In genomic region chr7:19543584-19543983, GRCm38 (mm10) we compare ENCODE assay signal across 10 mouse cellular contexts. TPM values are rescaled to one million over a fixed set of nuclear protein-coding genes. Genes with fewer than 3 reads are reported as not detected.
DNase-seq lines count a peak whose midpoint lies in the region; ATAC-seq and TF ChIP-seq lines count a peak whose summit lies in the region.
"Had no signal": no experiment of that assay in that cellular context is flagged by ENCODE, and none has a peak within 500 bp of the region (broad histone marks: within the 10 kb centered on the region; RNA-seq: fewer than 3 reads in every experiment).

No protein-coding gene starts in this region.

- H3K27ac ChIP-seq in embryonic facial prominence, embryonic 11.5 days (replicated peaks; ENCODE audit: low read depth, low read length) = no peak overlapping the region
- H3K27ac ChIP-seq in embryonic facial prominence, embryonic 10.5 days (replicated peaks) = no peak overlapping the region
- H3K27ac ChIP-seq in liver, embryonic 14.5 days = no peak overlapping the region
- H3K27ac ChIP-seq in liver, embryonic 12.5 days = no peak overlapping the region
- H3K27ac ChIP-seq in embryonic fibroblast, embryonic 13.5 days (ENCODE audit: insufficient read depth, low read length) = no peak overlapping the region
- H3K27ac ChIP-seq: kidney, embryonic 15.5 days had no signal

- H3K9me3 ChIP-seq in embryonic facial prominence, embryonic 11.5 days (replicated peaks; ENCODE audit: control insufficient read depth, low read length) = no peaks in the 10 kb centered on the region
- H3K9me3 ChIP-seq in embryonic facial prominence, embryonic 10.5 days = no peaks in the 10 kb centered on the region
- no peaks in the 10 kb centered on the region for H3K9me3 ChIP-seq in liver, embryonic 14.5 days (ENCODE audit: control insufficient read depth, low read length)
- no peaks in the 10 kb centered on the region for H3K9me3 ChIP-seq in liver, embryonic 12.5 days (replicated peaks)
- H3K9me3 ChIP-seq: kidney, embryonic 15.5 days had no signal

- TF ChIP-seq EP300 in liver, embryonic 14.5 days (IDR thresholded peaks at IDR 0.05; ENCODE audit: low read depth) = no peak

- no peak for TF ChIP-seq POLR2A in embryonic fibroblast, embryonic 13.5 days (IDR thresholded peaks at IDR 0.05; ENCODE audit: low read depth, low read length)

- H3K9ac ChIP-seq in embryonic facial prominence, embryonic 11.5 days (replicated peaks; ENCODE audit: low read length) = no peak overlapping the region
- no peak overlapping the region for H3K9ac ChIP-seq in liver, embryonic 14.5 days (replicated peaks)
- H3K9ac ChIP-seq in liver, embryonic 12.5 days = no peak overlapping the region
- H3K9ac ChIP-seq: kidney, embryonic 15.5 days had no signal

- 59% methylated on average over 6 of the region's 6 CpGs for WGBS in embryonic facial prominence, embryonic 11.5 days
- 62% methylated on average over 6 of the region's 6 CpGs for WGBS in embryonic facial prominence, embryonic 10.5 days
- WGBS in liver, embryonic 14.5 days (ENCODE audit: insufficient replicate concordance) = 45% methylated on average over 6 of the region's 6 CpGs
- 46% methylated on average over 6 of the region's 6 CpGs for WGBS in liver, embryonic 12.5 days (ENCODE audit: insufficient replicate concordance)

- H3K36me3 ChIP-seq in embryonic facial prominence, embryonic 11.5 days (replicated peaks; ENCODE audit: control insufficient read depth, insufficient read depth, low read depth, low read length) = no peaks in the 10 kb centered on the region
- peaks cover 28% of the 10 kb centered on the region for H3K36me3 ChIP-seq in embryonic facial prominence, embryonic 10.5 days (replicated peaks)
- H3K36me3 ChIP-seq in liver, embryonic 14.5 days (replicated peaks; ENCODE audit: control insufficient read depth, insufficient read depth, low read depth) = no peaks in the 10 kb centered on the region; the same call in none of the 2 replicates
- peaks cover 30% of the 10 kb centered on the region for H3K36me3 ChIP-seq in liver, embryonic 12.5 days
- H3K36me3 ChIP-seq: kidney, embryonic 15.5 days had no signal

- ATAC-seq in embryonic facial prominence, embryonic 11.5 days (replicated peaks; ENCODE audit: insufficient number of reproducible peaks, low FRiP score, low TSS enrichment, low read depth) = no peak
- ATAC-seq in liver, embryonic 14.5 days (ENCODE audit: insufficient read depth) = no peak
- no peak for ATAC-seq in liver, embryonic 12.5 days

- no peaks in the 10 kb centered on the region for H3K27me3 ChIP-seq in embryonic facial prominence, embryonic 11.5 days (ENCODE audit: control insufficient read depth, insufficient read depth, low read length)
- no peaks in the 10 kb centered on the region for H3K27me3 ChIP-seq in embryonic facial prominence, embryonic 10.5 days (replicated peaks; ENCODE audit: low read depth, poor library complexity, severe bottlenecking)
- no peaks in the 10 kb centered on the region for H3K27me3 ChIP-seq in liver, embryonic 14.5 days (ENCODE audit: control insufficient read depth, insufficient read depth, low read length)
- H3K27me3 ChIP-seq in liver, embryonic 12.5 days (replicated peaks) = no peaks in the 10 kb centered on the region
- H3K27me3 ChIP-seq: kidney, embryonic 15.5 days had no signal

- H3K4me3 ChIP-seq in embryonic facial prominence, embryonic 11.5 days (ENCODE audit: low read depth, low read length) = no peak overlapping the region
- no peak overlapping the region for H3K4me3 ChIP-seq in embryonic facial prominence, embryonic 10.5 days
- H3K4me3 ChIP-seq in liver, embryonic 14.5 days (ENCODE audit: insufficient read depth in 1 of 2, low read depth in 2 of 2, low read length in 2 of 2) = no peak overlapping the region
- no peak overlapping the region for H3K4me3 ChIP-seq in liver, embryonic 12.5 days
- no peak overlapping the region for H3K4me3 ChIP-seq in embryonic fibroblast, embryonic 13.5 days (ENCODE audit: insufficient read depth, low read length)
- H3K4me3 ChIP-seq: kidney, embryonic 15.5 days had no signal

- TF ChIP-seq CTCF in liver, embryonic 14.5 days (IDR thresholded peaks at IDR 0.05; ENCODE audit: low read depth) = peak; percentile 73
- TF ChIP-seq CTCF in embryonic fibroblast, embryonic 13.5 days (IDR thresholded peaks at IDR 0.05; ENCODE audit: borderline replicate concordance, insufficient read depth, low read length) = 0 out of 2 replicates have a peak, but pooled peaks have one; percentile 16

- H3K4me1 ChIP-seq in embryonic facial prominence, embryonic 11.5 days (ENCODE audit: control insufficient read depth, insufficient read depth, low read length) = no peaks in the 10 kb centered on the region
- peaks cover 26% of the 10 kb centered on the region for H3K4me1 ChIP-seq in embryonic facial prominence, embryonic 10.5 days
- peaks cover 0 to 9% of the 10 kb centered on the region in 2 experiments for H3K4me1 ChIP-seq in liver, embryonic 14.5 days (replicated peaks; ENCODE audit: control insufficient read depth in 2 of 2, insufficient read depth in 2 of 2, low read length in 1 of 2)
- H3K4me1 ChIP-seq in liver, embryonic 12.5 days = peaks cover 51% of the 10 kb centered on the region
- peaks cover 8% of the 10 kb centered on the region for H3K4me1 ChIP-seq in embryonic fibroblast, embryonic 13.5 days (ENCODE audit: control insufficient read depth, insufficient read depth, low read length)

- peak; percentile 40 for DNase-seq in embryonic facial prominence, embryonic 11.5 days (ENCODE audit: low spot score)
- DNase-seq in embryonic facial prominence, embryonic 10.5 days (ENCODE audit: low spot score) = no peak
- DNase-seq in liver, embryonic 14.5 days (ENCODE audit: low read depth in 3 of 3, low spot score in 3 of 3) = no peak
- DNase-seq in thymus, postnatal 0 days (ENCODE audit: low spot score) = peak; percentile 77
- no peak for DNase-seq in layer of hippocampus, adult 9-10 months (ENCODE audit: low spot score)
- DNase-seq in layer of hippocampus, postnatal 36 days = no peak
- DNase-seq: adrenal gland, postnatal 10 days had no signal

- H3K4me2 ChIP-seq in embryonic facial prominence, embryonic 11.5 days (ENCODE audit: low read depth, low read length) = no peak overlapping the region
- H3K4me2 ChIP-seq in liver, embryonic 14.5 days (ENCODE audit: low read depth) = no peak overlapping the region
- no peak overlapping the region for H3K4me2 ChIP-seq in liver, embryonic 12.5 days
- H3K4me2 ChIP-seq: kidney, embryonic 15.5 days had no signal

RNA-seq across cellular contexts. Expression of gene Ppp1r37, which starts 19.3 kb away (rescaled TPM):
- polyA plus RNA-seq in embryonic facial prominence, embryonic 11.5 days (2014; fragmentation: Nextera tagmentation; extraction: Ambion mirVana) = 3.6 and 3.7 TPM in 2 replicates
- 20.7 and 22.9 TPM in 2 replicates for polyA plus RNA-seq in embryonic facial prominence, embryonic 10.5 days (2016; fragmentation: Nextera tagmentation; extraction: Ambion mirVana)
- 21.8 and 27.0 TPM in 2 replicates for polyA plus RNA-seq in liver, embryonic 14.5 days (2012; rRNA removed)
- polyA plus RNA-seq in liver, embryonic 14.5 days (2014; fragmentation: Nextera tagmentation; extraction: Ambion mirVana) = 1.5 and 2.0 TPM in 2 replicates
- 19.1 and 20.2 TPM in 2 replicates for polyA plus RNA-seq in liver, embryonic 12.5 days (2016; fragmentation: Nextera tagmentation; extraction: Ambion mirVana)
- 25.3 and 27.7 TPM in 2 replicates for polyA plus RNA-seq in embryonic fibroblast, embryonic 13.5 days (2011; ENCODE audit: insufficient read length, low read depth, missing spikeins)
- polyA plus RNA-seq in thymus, postnatal 0 days (2015; fragmentation: Nextera tagmentation; extraction: Ambion mirVana) = 11.7 and 15.6 TPM in 2 replicates
- total RNA-seq in layer of hippocampus, postnatal 36 days (2021) = 100 to 1,000 TPM; 113 to 120 TPM

RNA-seq across cellular contexts. Expression of gene Nkpd1, which starts 25.9 kb away (rescaled TPM):
- polyA plus RNA-seq in embryonic facial prominence, embryonic 11.5 days (2014; fragmentation: Nextera tagmentation; extraction: Ambion mirVana) = 0.08 TPM in 1 of 2 replicates, not detected in the other
- 0.17 and 0.19 TPM in 2 replicates for polyA plus RNA-seq in embryonic facial prominence, embryonic 10.5 days (2016; fragmentation: Nextera tagmentation; extraction: Ambion mirVana)
- 0.01 and 0.04 TPM in 2 replicates for polyA plus RNA-seq in liver, embryonic 14.5 days (2012; rRNA removed)
- polyA plus RNA-seq in liver, embryonic 14.5 days (2014; fragmentation: Nextera tagmentation; extraction: Ambion mirVana) = not detected in 2 replicates
- polyA plus RNA-seq in liver, embryonic 12.5 days (2016; fragmentation: Nextera tagmentation; extraction: Ambion mirVana) = not detected in 2 replicates
- polyA plus RNA-seq in embryonic fibroblast, embryonic 13.5 days (2011; ENCODE audit: insufficient read length, low read depth, missing spikeins) = not detected in 2 replicates
- polyA plus RNA-seq in thymus, postnatal 0 days (2015; fragmentation: Nextera tagmentation; extraction: Ambion mirVana) = 0.24 and 0.42 TPM in 2 replicates
- under 1 TPM; 0.37 to 0.48 TPM for total RNA-seq in layer of hippocampus, postnatal 36 days (2021)

RNA-seq across cellular contexts. Expression of gene Zfp296, which starts 33.5 kb away (rescaled TPM):
- polyA plus RNA-seq in embryonic facial prominence, embryonic 11.5 days (2014; fragmentation: Nextera tagmentation; extraction: Ambion mirVana) = 0.22 and 0.31 TPM in 2 replicates
- 0.41 and 0.44 TPM in 2 replicates for polyA plus RNA-seq in embryonic facial prominence, embryonic 10.5 days (2016; fragmentation: Nextera tagmentation; extraction: Ambion mirVana)
- polyA plus RNA-seq in liver, embryonic 14.5 days (2012; rRNA removed) = 0.66 and 0.96 TPM in 2 replicates
- polyA plus RNA-seq in liver, embryonic 14.5 days (2014; fragmentation: Nextera tagmentation; extraction: Ambion mirVana) = 0.38 and 0.41 TPM in 2 replicates
- polyA plus RNA-seq in liver, embryonic 12.5 days (2016; fragmentation: Nextera tagmentation; extraction: Ambion mirVana) = 1.5 TPM in 2 replicates
- polyA plus RNA-seq in embryonic fibroblast, embryonic 13.5 days (2011; ENCODE audit: insufficient read length, low read depth, missing spikeins) = 1.5 and 1.8 TPM in 2 replicates
- 1.5 and 2.0 TPM in 2 replicates for polyA plus RNA-seq in thymus, postnatal 0 days (2015; fragmentation: Nextera tagmentation; extraction: Ambion mirVana)
- under 1 TPM; 0.33 to 0.75 TPM for total RNA-seq in layer of hippocampus, postnatal 36 days (2021)

RNA-seq across cellular contexts. Expression of gene Gemin7, which starts 33.8 kb away (rescaled TPM):
- polyA plus RNA-seq in embryonic facial prominence, embryonic 11.5 days (2014; fragmentation: Nextera tagmentation; extraction: Ambion mirVana) = 158 and 167 TPM in 2 replicates
- polyA plus RNA-seq in embryonic facial prominence, embryonic 10.5 days (2016; fragmentation: Nextera tagmentation; extraction: Ambion mirVana) = 187 and 191 TPM in 2 replicates
- 34.8 and 39.6 TPM in 2 replicates for polyA plus RNA-seq in liver, embryonic 14.5 days (2012; rRNA removed)
- polyA plus RNA-seq in liver, embryonic 14.5 days (2014; fragmentation: Nextera tagmentation; extraction: Ambion mirVana) = 83.1 and 91.6 TPM in 2 replicates
- 101 TPM in 2 replicates for polyA plus RNA-seq in liver, embryonic 12.5 days (2016; fragmentation: Nextera tagmentation; extraction: Ambion mirVana)
- polyA plus RNA-seq in embryonic fibroblast, embryonic 13.5 days (2011; ENCODE audit: insufficient read length, low read depth, missing spikeins) = 52.6 and 65.2 TPM in 2 replicates
- 133 and 134 TPM in 2 replicates for polyA plus RNA-seq in thymus, postnatal 0 days (2015; fragmentation: Nextera tagmentation; extraction: Ambion mirVana)
- total RNA-seq in layer of hippocampus, postnatal 36 days (2021) = 10 to 100 TPM; 44.2 to 46.1 TPM

RNA-seq across cellular contexts. Expression of gene Trappc6a, which starts 35.4 kb away (rescaled TPM):
- polyA plus RNA-seq in embryonic facial prominence, embryonic 11.5 days (2014; fragmentation: Nextera tagmentation; extraction: Ambion mirVana) = 51.7 and 58.2 TPM in 2 replicates
- polyA plus RNA-seq in embryonic facial prominence, embryonic 10.5 days (2016; fragmentation: Nextera tagmentation; extraction: Ambion mirVana) = 72.6 and 73.9 TPM in 2 replicates
- polyA plus RNA-seq in liver, embryonic 14.5 days (2012; rRNA removed) = 24.1 and 28.1 TPM in 2 replicates
- 40.0 and 40.2 TPM in 2 replicates for polyA plus RNA-seq in liver, embryonic 14.5 days (2014; fragmentation: Nextera tagmentation; extraction: Ambion mirVana)
- 68.4 and 68.6 TPM in 2 replicates for polyA plus RNA-seq in liver, embryonic 12.5 days (2016; fragmentation: Nextera tagmentation; extraction: Ambion mirVana)
- 15.2 and 23.4 TPM in 2 replicates for polyA plus RNA-seq in embryonic fibroblast, embryonic 13.5 days (2011; ENCODE audit: insufficient read length, low read depth, missing spikeins)
- polyA plus RNA-seq in thymus, postnatal 0 days (2015; fragmentation: Nextera tagmentation; extraction: Ambion mirVana) = 86.5 and 92.5 TPM in 2 replicates
- total RNA-seq in layer of hippocampus, postnatal 36 days (2021) = 10 to 100 TPM; 19.8 to 21.5 TPM

Comparison
In these comparisons a context has a peak if more than half of its experiments do, and no peak if none do; other contexts are left out.
1. DNase-seq: peak in embryonic facial prominence, embryonic 11.5 days (single experiment) and thymus, postnatal 0 days (single experiment); none in embryonic facial prominence, embryonic 10.5 days (single experiment), liver, embryonic 14.5 days (0 of 3), layer of hippocampus, adult 9-10 months (single experiment) and layer of hippocampus, postnatal 36 days (0 of 2).